Mouse (Mus musculus) ES-E14 (cell line): ENCODE results near the gene Baiap2l2.

ENCODE experiments used
- CHD2 ChIP-seq: IDR thresholded peaks from 2 replicates; pipeline ENCODE4 v1.6.1; 2014; ENCODE audit warnings: mild to moderate bottlenecking, low read depth, low read length, inconsistent platforms
- MAFK ChIP-seq: IDR thresholded peaks from 2 replicates; pipeline ENCODE4 v1.6.1; 2014; ENCODE audit warnings: mild to moderate bottlenecking, low read depth, low read length, inconsistent platforms; ENCODE audit not compliant: insufficient read depth
- ZC3H11A ChIP-seq: IDR thresholded peaks from 2 replicates; pipeline ENCODE4 v1.6.1; 2012; ENCODE audit warnings: low read depth, mild to moderate bottlenecking, inconsistent platforms, low read length, borderline replicate concordance
- ZNF384 ChIP-seq: IDR thresholded peaks from 2 replicates; pipeline ENCODE4 v1.6.1; 2012; ENCODE audit warnings: low read depth, low read length, inconsistent platforms

GRCm38 (mm10) chr15:79210357-79210756, 75.0 kb downstream of the Baiap2l2 start:
- TF ChIP-seq ZNF384 (no peak), CHD2 (no peak), MAFK (no peak), ZC3H11A (no peak)
